Mouse (Mus musculus): Measurements from ENCODE around the gene Gm26897. TPM values are rescaled to one million over a fixed set of nuclear protein-coding genes. Genes with fewer than 3 reads are reported as not detected.

Gm26897 gene
- total RNA-seq (2023) = not detected

DNA sequence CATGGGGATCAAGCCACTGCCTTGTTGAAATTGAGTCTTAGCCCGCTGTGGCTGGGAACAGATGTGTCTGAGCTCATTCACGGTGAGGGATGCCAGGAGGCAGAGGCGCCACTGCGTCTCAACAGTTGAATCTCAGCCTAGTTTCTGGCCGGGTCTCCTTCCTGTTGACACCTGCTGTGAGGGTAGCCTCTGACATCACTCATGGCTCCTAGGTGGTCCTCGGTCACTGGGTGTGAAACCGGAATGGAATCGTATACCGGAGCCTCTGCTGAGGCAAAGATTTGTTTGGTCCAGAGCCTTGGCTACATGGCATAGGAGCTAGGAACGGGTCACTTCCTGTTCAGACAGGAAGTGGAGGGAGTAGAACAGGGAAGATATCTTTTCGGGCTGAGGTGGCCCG, at the start of gene Gm26897:
Gene Gm26897, plus strand, starts transcription at position 74 of the 400 bp plus-strand sequence.

